Mouse (Mus musculus): Measurements from ENCODE around the gene Scarb1. TPM values are rescaled to one million over a fixed set of nuclear protein-coding genes. Genes with fewer than 3 reads are reported as not detected.

Scarb1 gene
- polyA plus RNA-seq, 1 experiment from 2014 or later: 26.4 TPM

- Histone ChIP-seq H3K27me3 (no peaks in the 10 kb centered on the region), H3K4me1 (0 out of 2 replicates have a peak, but pooled peaks cover 3% of the 10 kb centered on the region), H3K4me3 (no peak overlapping the region), H3K9me3 (replicated peaks) (peaks cover 6% of the 10 kb centered on the region; the same call in 1 of the 2 replicates), H3K36me3 (ENCODE audit: poor library complexity, severe bottlenecking) (no peaks in the 10 kb centered on the region), H3K4me2 (no peak overlapping the region), H3K9ac (no peak overlapping the region), H3K27ac (no peak overlapping the region)
- ATAC-seq: no peak
- 92% methylated on average over 3 of the region's 3 CpGs for WGBS
These were observed 87.4 kb downstream of the Scarb1 start for GRCm38 (mm10) chr5:125253448-125253847.

GRCm38 (mm10) chr5:125252664-125253063, 88.2 kb downstream of the Scarb1 start:
- no peaks in the 10 kb centered on the region for H3K36me3 ChIP-seq (ENCODE audit: poor library complexity, severe bottlenecking)
- H3K9ac ChIP-seq: no peak overlapping the region
- H3K4me3 ChIP-seq: no peak overlapping the region
- WGBS: 92% methylated on average over 8 of the region's 8 CpGs
- peak overlapping the region; percentile 10; the same call in 1 of the 2 replicates for H3K27ac ChIP-seq
- H3K4me2 ChIP-seq: no peak overlapping the region
- H3K9me3 ChIP-seq (replicated peaks): peaks cover 6% of the 10 kb centered on the region; the same call in 1 of the 2 replicates
- H3K4me1 ChIP-seq: 0 out of 2 replicates have a peak, but pooled peaks cover 3% of the 10 kb centered on the region
- ATAC-seq: no peak
- H3K27me3 ChIP-seq: no peaks in the 10 kb centered on the region

GRCm38 (mm10) chr5:125251885-125252615, 88.8 kb downstream of the Scarb1 start:
- Histone ChIP-seq H3K36me3 (ENCODE audit: poor library complexity, severe bottlenecking) (no peaks in the 10 kb centered on the region), H3K27me3 (no peaks in the 10 kb centered on the region), H3K4me2 (no peak overlapping the region), H3K9ac (no peak overlapping the region), H3K9me3 (replicated peaks) (peaks cover 6% of the 10 kb centered on the region; the same call in 1 of the 2 replicates), H3K27ac (peak overlapping the region; percentile 10; the same call in 1 of the 2 replicates), H3K4me3 (no peak overlapping the region), H3K4me1 (peaks cover 9% of the 10 kb centered on the region; the same call in 1 of the 2 replicates)
- 59% methylated on average over 15 of the region's 15 CpGs for WGBS
- no peak for ATAC-seq

GRCm38 (mm10) chr5:125249187-125249586, 91.7 kb downstream of the Scarb1 start:
- peaks cover 31% of the 10 kb centered on the region for H3K4me1 ChIP-seq
- ATAC-seq: no peak
- H3K4me2 ChIP-seq: no peak overlapping the region
- 60% methylated on average over 6 of the region's 6 CpGs for WGBS
- H3K27me3 ChIP-seq: no peaks in the 10 kb centered on the region
- no peak overlapping the region for H3K4me3 ChIP-seq
- no peaks in the 10 kb centered on the region for H3K36me3 ChIP-seq (ENCODE audit: poor library complexity, severe bottlenecking)
- H3K27ac ChIP-seq: no peak overlapping the region
- H3K9me3 ChIP-seq (replicated peaks): no peaks in the 10 kb centered on the region
- no peak overlapping the region for H3K9ac ChIP-seq

GRCm38 (mm10) chr5:125246711-125247110, 94.2 kb downstream of the Scarb1 start:
- WGBS: 88% methylated on average over 4 of the region's 4 CpGs
- H3K4me1 ChIP-seq: peaks cover 42% of the 10 kb centered on the region
- H3K4me3 ChIP-seq: no peak overlapping the region
- H3K36me3 ChIP-seq (ENCODE audit: poor library complexity, severe bottlenecking): no peaks in the 10 kb centered on the region
- H3K27ac ChIP-seq: no peak overlapping the region
- H3K9me3 ChIP-seq (replicated peaks): no peaks in the 10 kb centered on the region
- H3K9ac ChIP-seq: no peak overlapping the region
- H3K27me3 ChIP-seq: no peaks in the 10 kb centered on the region
- H3K4me2 ChIP-seq: no peak overlapping the region
- ATAC-seq: no peak

- peaks cover 48% of the 10 kb centered on the region for H3K4me1 ChIP-seq
- 1% methylated on average over 27 of the region's 27 CpGs for WGBS
- H3K9me3 ChIP-seq (replicated peaks): no peaks in the 10 kb centered on the region
- H3K27ac ChIP-seq: peak overlapping the region; percentile 94
- no peaks in the 10 kb centered on the region for H3K36me3 ChIP-seq (ENCODE audit: poor library complexity, severe bottlenecking)
- peak overlapping the region; percentile 27 for H3K4me3 ChIP-seq
- H3K9ac ChIP-seq: peak overlapping the region; percentile 68
- ATAC-seq: peak; percentile 74
- H3K27me3 ChIP-seq: no peaks in the 10 kb centered on the region
- peak overlapping the region; percentile 58 for H3K4me2 ChIP-seq
These were observed 95.3 kb downstream of the Scarb1 start for GRCm38 (mm10) chr5:125245534-125246151.

GRCm38 (mm10) chr5:125244825-125245533, 95.9 kb downstream of the Scarb1 start:
- H3K4me2 ChIP-seq: peak overlapping the region; percentile 58
- H3K27ac ChIP-seq: peak overlapping the region; percentile 94
- H3K4me1 ChIP-seq: peaks cover 54% of the 10 kb centered on the region
- H3K9ac ChIP-seq: peak overlapping the region; percentile 68
- peak overlapping the region; percentile 27 for H3K4me3 ChIP-seq
- no peaks in the 10 kb centered on the region for H3K9me3 ChIP-seq (replicated peaks)
- WGBS: 7% methylated on average over 12 of the region's 13 CpGs
- H3K27me3 ChIP-seq: no peaks in the 10 kb centered on the region
- no peaks in the 10 kb centered on the region for H3K36me3 ChIP-seq (ENCODE audit: poor library complexity, severe bottlenecking)
- ATAC-seq: peak; percentile 50

GRCm38 (mm10) chr5:125243928-125244327, 97.0 kb downstream of the Scarb1 start:
- peak; percentile 72 for ATAC-seq
- Histone ChIP-seq H3K4me1 (peaks cover 54% of the 10 kb centered on the region), H3K4me3 (no peak overlapping the region), H3K9me3 (replicated peaks) (no peaks in the 10 kb centered on the region), H3K4me2 (no peak overlapping the region), H3K36me3 (ENCODE audit: poor library complexity, severe bottlenecking) (no peaks in the 10 kb centered on the region), H3K27ac (peak overlapping the region; percentile 94), H3K9ac (0 out of 2 replicates have a peak overlapping the region, but pooled peaks have one; percentile 30), H3K27me3 (no peaks in the 10 kb centered on the region)
- 29% methylated on average over 6 of the region's 6 CpGs for WGBS

GRCm38 (mm10) chr5:125242111-125242510, 98.8 kb downstream of the Scarb1 start:
- 48% methylated on average over 7 of the region's 7 CpGs for WGBS
- H3K4me1 ChIP-seq: peaks cover 49% of the 10 kb centered on the region
- H3K9ac ChIP-seq: 0 out of 2 replicates have a peak overlapping the region, but pooled peaks have one; percentile 27

GRCm38 (mm10) chr5:125241627-125242026, 99.3 kb downstream of the Scarb1 start:
- Histone ChIP-seq H3K9ac (0 out of 2 replicates have a peak overlapping the region, but pooled peaks have one; percentile 27), H3K4me2 (no peak overlapping the region), H3K4me3 (no peak overlapping the region), H3K27me3 (no peaks in the 10 kb centered on the region), H3K4me1 (peaks cover 48% of the 10 kb centered on the region), H3K36me3 (ENCODE audit: poor library complexity, severe bottlenecking) (no peaks in the 10 kb centered on the region), H3K27ac (peak overlapping the region; percentile 51; the same call in 1 of the 2 replicates), H3K9me3 (replicated peaks) (no peaks in the 10 kb centered on the region)
- WGBS: 13% methylated on average over 5 of the region's 7 CpGs
- ATAC-seq: no peak

More at GRCm38 (mm10) chr5:125242111-125242510, 98.8 kb downstream of the Scarb1 start:
- ATAC-seq: no peak
- Histone ChIP-seq H3K9me3 (replicated peaks) (no peaks in the 10 kb centered on the region), H3K27ac (peak overlapping the region; percentile 51; the same call in 1 of the 2 replicates), H3K4me3 (no peak overlapping the region), H3K4me2 (no peak overlapping the region), H3K27me3 (no peaks in the 10 kb centered on the region), H3K36me3 (ENCODE audit: poor library complexity, severe bottlenecking) (no peaks in the 10 kb centered on the region)

- no peaks in the 10 kb centered on the region for H3K36me3 ChIP-seq (ENCODE audit: poor library complexity, severe bottlenecking)
- H3K4me2 ChIP-seq: no peak overlapping the region
- no peaks in the 10 kb centered on the region for H3K9me3 ChIP-seq (replicated peaks)
- H3K9ac ChIP-seq: no peak overlapping the region
- no peak for ATAC-seq
- no peak overlapping the region for H3K4me3 ChIP-seq
- WGBS: 10% methylated on average over 6 of the region's 6 CpGs
- peaks cover 37% of the 10 kb centered on the region for H3K4me1 ChIP-seq
- no peaks in the 10 kb centered on the region for H3K27me3 ChIP-seq
- no peak overlapping the region for H3K27ac ChIP-seq
These were observed 100.6 kb downstream of the Scarb1 start for GRCm38 (mm10) chr5:125240124-125240781.

Measured in forebrain, embryonic 13.5 days (tissue).